Mouse (Mus musculus): ENCODE data around the gene Bcl2l11. TPM values are rescaled to one million over a fixed set of nuclear protein-coding genes. Genes with fewer than 3 reads are reported as not detected.

Gene Bcl2l11
- polyA plus RNA-seq, 1 experiment from 2014 or later, result 20.2 TPM

DNA sequence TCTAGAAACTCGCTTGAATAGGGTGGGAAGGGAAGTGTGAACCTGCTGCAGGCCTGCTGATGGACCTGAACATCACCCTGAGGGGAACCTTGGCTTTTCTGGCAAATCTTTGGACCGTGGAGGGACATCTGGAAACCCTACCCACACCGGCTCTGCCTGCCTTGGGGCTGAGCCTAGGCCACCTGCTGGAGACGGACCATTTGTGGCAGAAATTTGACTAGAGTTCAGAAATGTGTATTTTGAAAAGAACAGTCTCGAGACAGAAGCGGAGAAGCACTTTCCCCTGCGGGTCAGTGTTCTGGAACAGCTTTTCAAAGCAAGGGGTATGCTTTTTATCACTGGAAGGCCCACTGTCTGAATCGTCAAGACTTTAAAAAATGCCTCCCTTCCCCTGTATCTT lies 9.1 kb downstream of the Bcl2l11 start:
- no peak overlapping the region; the same call in 1 of the 2 replicates for H3K9ac ChIP-seq (replicated peaks; ENCODE audit: low read length)
- peaks cover 2% of the 10 kb centered on the region; the same call in 1 of the 2 replicates for H3K36me3 ChIP-seq (replicated peaks; ENCODE audit: control insufficient read depth, insufficient read depth, low read depth, low read length)
- no peak overlapping the region for H3K27ac ChIP-seq (replicated peaks; ENCODE audit: low read depth, low read length)
- no peaks in the 10 kb centered on the region for H3K27me3 ChIP-seq (ENCODE audit: control insufficient read depth, insufficient read depth, low read length)
- H3K4me1 ChIP-seq (ENCODE audit: control insufficient read depth, insufficient read depth, low read length), result no peaks in the 10 kb centered on the region; the same call in 1 of the 2 replicates
- H3K4me3 ChIP-seq (ENCODE audit: low read depth, low read length), result no peak overlapping the region
- no peak for DNase-seq (ENCODE audit: low spot score)
- ATAC-seq (replicated peaks; ENCODE audit: insufficient number of reproducible peaks, low FRiP score, low TSS enrichment, low read depth), result no peak
- H3K9me3 ChIP-seq (replicated peaks; ENCODE audit: control insufficient read depth, low read length), result no peaks in the 10 kb centered on the region
- WGBS, result 67% methylated on average over 8 of the region's 8 CpGs
- no peak overlapping the region for H3K4me2 ChIP-seq (ENCODE audit: low read depth, low read length)

DNA sequence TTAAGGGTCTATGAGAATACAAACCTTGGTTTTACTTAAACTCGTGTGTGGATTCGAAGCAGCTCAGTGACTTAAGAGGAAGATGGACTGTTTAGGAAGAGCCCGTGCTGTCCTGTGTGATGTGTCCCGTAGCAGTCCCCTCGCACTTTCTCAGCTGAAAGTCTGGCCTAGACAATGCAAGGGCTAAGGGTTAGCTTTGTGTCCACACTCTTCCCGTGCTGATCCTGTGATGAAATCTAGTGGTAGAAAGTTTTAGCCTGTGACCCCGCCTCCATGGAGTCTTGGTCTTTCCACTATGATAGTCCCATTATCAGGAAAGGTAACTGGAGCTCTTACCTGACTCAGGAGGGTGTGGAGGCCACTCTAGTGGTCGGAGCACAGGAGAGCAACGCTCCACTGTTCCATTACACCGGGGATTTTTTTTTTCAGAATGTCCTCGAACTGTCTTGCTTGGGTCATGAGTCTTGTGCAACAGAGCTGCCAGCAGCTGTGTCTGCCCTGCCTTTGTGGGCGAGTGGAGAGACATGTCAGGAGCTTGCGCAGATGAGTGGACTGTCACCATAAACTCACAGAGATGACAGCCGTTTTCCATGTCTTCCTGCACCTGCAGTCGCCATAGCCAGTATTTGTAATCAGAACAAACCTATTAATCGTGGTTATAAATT lies 11.1 kb downstream of the Bcl2l11 start:
- Histone ChIP-seq H3K36me3 (replicated peaks; ENCODE audit: control insufficient read depth, insufficient read depth, low read depth, low read length) (no peaks in the 10 kb centered on the region; the same call in 1 of the 2 replicates), H3K4me3 (ENCODE audit: low read depth, low read length) (no peak overlapping the region), H3K4me2 (ENCODE audit: low read depth, low read length) (no peak overlapping the region), H3K9ac (replicated peaks; ENCODE audit: low read length) (no peak overlapping the region), H3K4me1 (ENCODE audit: control insufficient read depth, insufficient read depth, low read length) (no peaks in the 10 kb centered on the region; the same call in 1 of the 2 replicates), H3K27me3 (ENCODE audit: control insufficient read depth, insufficient read depth, low read length) (no peaks in the 10 kb centered on the region), H3K9me3 (replicated peaks; ENCODE audit: control insufficient read depth, low read length) (no peaks in the 10 kb centered on the region), H3K27ac (replicated peaks; ENCODE audit: low read depth, low read length) (no peak overlapping the region)
- DNase-seq (ENCODE audit: low spot score) (no peak), ATAC-seq (replicated peaks; ENCODE audit: insufficient number of reproducible peaks, low FRiP score, low TSS enrichment, low read depth) (no peak)
- WGBS, result 88% methylated on average over 16 of the region's 16 CpGs

- Histone ChIP-seq H3K4me2 (ENCODE audit: low read depth, low read length) (no peak overlapping the region), H3K4me1 (ENCODE audit: control insufficient read depth, insufficient read depth, low read length) (no peaks in the 10 kb centered on the region; the same call in 1 of the 2 replicates), H3K36me3 (replicated peaks; ENCODE audit: control insufficient read depth, insufficient read depth, low read depth, low read length) (no peaks in the 10 kb centered on the region; the same call in 1 of the 2 replicates), H3K27ac (replicated peaks; ENCODE audit: low read depth, low read length) (no peak overlapping the region), H3K4me3 (ENCODE audit: low read depth, low read length) (no peak overlapping the region), H3K9me3 (replicated peaks; ENCODE audit: control insufficient read depth, low read length) (no peaks in the 10 kb centered on the region), H3K27me3 (ENCODE audit: control insufficient read depth, insufficient read depth, low read length) (no peaks in the 10 kb centered on the region), H3K9ac (replicated peaks; ENCODE audit: low read length) (no peak overlapping the region)
- DNase-seq (ENCODE audit: low spot score) (peak; percentile 70), ATAC-seq (replicated peaks; ENCODE audit: insufficient number of reproducible peaks, low FRiP score, low TSS enrichment, low read depth) (no peak)
- 63% methylated on average over 22 of the region's 22 CpGs for WGBS
Measured at GRCm38 (mm10) chr2:128137480-128138276, 11.8 kb downstream of the Bcl2l11 start.

GRCm38 (mm10) chr2:128138924-128139323 lies 13.1 kb downstream of the Bcl2l11 start:
- Histone ChIP-seq H3K4me2 (ENCODE audit: low read depth, low read length) (no peak overlapping the region), H3K27me3 (ENCODE audit: control insufficient read depth, insufficient read depth, low read length) (no peaks in the 10 kb centered on the region), H3K9me3 (replicated peaks; ENCODE audit: control insufficient read depth, low read length) (no peaks in the 10 kb centered on the region), H3K4me1 (ENCODE audit: control insufficient read depth, insufficient read depth, low read length) (no peaks in the 10 kb centered on the region; the same call in 1 of the 2 replicates), H3K27ac (replicated peaks; ENCODE audit: low read depth, low read length) (no peak overlapping the region), H3K9ac (replicated peaks; ENCODE audit: low read length) (no peak overlapping the region), H3K4me3 (ENCODE audit: low read depth, low read length) (no peak overlapping the region), H3K36me3 (replicated peaks; ENCODE audit: control insufficient read depth, insufficient read depth, low read depth, low read length) (no peaks in the 10 kb centered on the region; the same call in 1 of the 2 replicates)
- DNase-seq (ENCODE audit: low spot score) (no peak), ATAC-seq (replicated peaks; ENCODE audit: insufficient number of reproducible peaks, low FRiP score, low TSS enrichment, low read depth) (no peak)
- WGBS, result 64% methylated on average over 8 of the region's 8 CpGs

GRCm38 (mm10) chr2:128139781-128140180 lies 13.9 kb downstream of the Bcl2l11 start:
- Histone ChIP-seq H3K9ac (replicated peaks; ENCODE audit: low read length) (no peak overlapping the region), H3K36me3 (replicated peaks; ENCODE audit: control insufficient read depth, insufficient read depth, low read depth, low read length) (no peaks in the 10 kb centered on the region; the same call in 1 of the 2 replicates), H3K4me3 (ENCODE audit: low read depth, low read length) (no peak overlapping the region), H3K27ac (replicated peaks; ENCODE audit: low read depth, low read length) (no peak overlapping the region), H3K27me3 (ENCODE audit: control insufficient read depth, insufficient read depth, low read length) (no peaks in the 10 kb centered on the region), H3K4me2 (ENCODE audit: low read depth, low read length) (no peak overlapping the region), H3K4me1 (ENCODE audit: control insufficient read depth, insufficient read depth, low read length) (no peaks in the 10 kb centered on the region; the same call in 1 of the 2 replicates), H3K9me3 (replicated peaks; ENCODE audit: control insufficient read depth, low read length) (no peaks in the 10 kb centered on the region)
- 67% methylated on average over 15 of the region's 15 CpGs for WGBS
- DNase-seq (ENCODE audit: low spot score), result no peak
- no peak for ATAC-seq (replicated peaks; ENCODE audit: insufficient number of reproducible peaks, low FRiP score, low TSS enrichment, low read depth)

- Histone ChIP-seq H3K27ac (replicated peaks; ENCODE audit: low read depth, low read length) (no peak overlapping the region), H3K4me2 (ENCODE audit: low read depth, low read length) (no peak overlapping the region), H3K4me1 (ENCODE audit: control insufficient read depth, insufficient read depth, low read length) (no peaks in the 10 kb centered on the region; the same call in 1 of the 2 replicates), H3K9ac (replicated peaks; ENCODE audit: low read length) (no peak overlapping the region), H3K36me3 (replicated peaks; ENCODE audit: control insufficient read depth, insufficient read depth, low read depth, low read length) (no peaks in the 10 kb centered on the region), H3K9me3 (replicated peaks; ENCODE audit: control insufficient read depth, low read length) (no peaks in the 10 kb centered on the region), H3K27me3 (ENCODE audit: control insufficient read depth, insufficient read depth, low read length) (no peaks in the 10 kb centered on the region), H3K4me3 (ENCODE audit: low read depth, low read length) (no peak overlapping the region)
- DNase-seq (ENCODE audit: low spot score) (no peak), ATAC-seq (replicated peaks; ENCODE audit: insufficient number of reproducible peaks, low FRiP score, low TSS enrichment, low read depth) (no peak)
- 88% methylated on average over 3 of the region's 3 CpGs for WGBS
Measured at GRCm38 (mm10) chr2:128140183-128140582, 14.3 kb downstream of the Bcl2l11 start.

GRCm38 (mm10) chr2:128143992-128144391 lies 18.2 kb downstream of the Bcl2l11 start:
- no peaks in the 10 kb centered on the region; the same call in 1 of the 2 replicates for H3K36me3 ChIP-seq (replicated peaks; ENCODE audit: control insufficient read depth, insufficient read depth, low read depth, low read length)
- no peak overlapping the region for H3K4me2 ChIP-seq (ENCODE audit: low read depth, low read length)
- H3K9ac ChIP-seq (replicated peaks; ENCODE audit: low read length), result no peak overlapping the region
- H3K9me3 ChIP-seq (replicated peaks; ENCODE audit: control insufficient read depth, low read length), result no peaks in the 10 kb centered on the region
- no peaks in the 10 kb centered on the region for H3K27me3 ChIP-seq (ENCODE audit: control insufficient read depth, insufficient read depth, low read length)
- H3K4me3 ChIP-seq (ENCODE audit: low read depth, low read length), result no peak overlapping the region
- no peak for DNase-seq (ENCODE audit: low spot score)
- no peak overlapping the region for H3K27ac ChIP-seq (replicated peaks; ENCODE audit: low read depth, low read length)
- no peak for ATAC-seq (replicated peaks; ENCODE audit: insufficient number of reproducible peaks, low FRiP score, low TSS enrichment, low read depth)
- no peaks in the 10 kb centered on the region for H3K4me1 ChIP-seq (ENCODE audit: control insufficient read depth, insufficient read depth, low read length)

GRCm38 (mm10) chr2:128145433-128145832 lies 19.6 kb downstream of the Bcl2l11 start:
- no peaks in the 10 kb centered on the region for H3K4me1 ChIP-seq (ENCODE audit: control insufficient read depth, insufficient read depth, low read length)
- DNase-seq (ENCODE audit: low spot score) (no peak), ATAC-seq (replicated peaks; ENCODE audit: insufficient number of reproducible peaks, low FRiP score, low TSS enrichment, low read depth) (no peak)
- no peaks in the 10 kb centered on the region for H3K9me3 ChIP-seq (replicated peaks; ENCODE audit: control insufficient read depth, low read length)
- no peak overlapping the region for H3K4me3 ChIP-seq (ENCODE audit: low read depth, low read length)
- no peaks in the 10 kb centered on the region; the same call in 1 of the 2 replicates for H3K36me3 ChIP-seq (replicated peaks; ENCODE audit: control insufficient read depth, insufficient read depth, low read depth, low read length)
- no peak overlapping the region for H3K4me2 ChIP-seq (ENCODE audit: low read depth, low read length)
- no peak overlapping the region for H3K27ac ChIP-seq (replicated peaks; ENCODE audit: low read depth, low read length)
- H3K27me3 ChIP-seq (ENCODE audit: control insufficient read depth, insufficient read depth, low read length), result no peaks in the 10 kb centered on the region
- 78% methylated on average over 3 of the region's 3 CpGs for WGBS
- H3K9ac ChIP-seq (replicated peaks; ENCODE audit: low read length), result no peak overlapping the region

Data from embryonic facial prominence, embryonic 11.5 days (tissue).